Mouse (Mus musculus): ENCODE measurements around the gene Tigd4. TPM values are rescaled to one million over a fixed set of nuclear protein-coding genes. Genes with fewer than 3 reads are reported as not detected.
"Not testable (repeated sequence)": the region's sequence is repeated elsewhere in the genome, so short reads cannot be mapped to it uniquely, and the experiment has no call there.

Tigd4 gene
- total RNA-seq (2021) = 10 to 100 TPM; 13.7 to 15.3 TPM
- long read RNA-seq, experiment 1, partial matches to known transcripts = 0 of 2 reads
- long read RNA-seq, experiment 1, other reads (novel, unspliced or antisense) = 0 of 2 reads
- long read RNA-seq, experiment 2, transcript Tigd4-201 (1 exons, 3,459 nt) = major isoform, 6 of 6 reads
- long read RNA-seq, experiment 2, partial matches to known transcripts = 0 of 6 reads
- long read RNA-seq, experiment 2, other reads (novel, unspliced or antisense) = 0 of 6 reads

DNA sequence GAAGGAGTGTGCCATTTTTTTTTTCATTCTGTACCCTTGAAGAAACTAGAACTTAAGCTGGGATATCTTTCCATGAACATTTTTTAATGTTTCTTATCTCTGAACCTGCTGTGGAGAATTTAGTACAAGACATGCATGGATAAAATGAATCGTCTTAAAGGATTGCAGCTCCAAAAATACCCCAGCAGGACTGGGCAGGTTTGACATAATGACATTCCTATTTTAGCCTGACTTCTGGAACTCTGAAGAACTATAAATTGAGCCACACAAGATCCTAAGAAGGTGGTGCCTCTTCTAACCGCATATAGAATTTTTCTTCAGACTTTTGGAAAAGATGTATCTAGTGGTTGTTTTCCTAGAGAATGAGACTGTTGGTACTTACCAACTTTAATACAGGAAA is at the start of gene Tigd4:
Gene Tigd4 (plus strand): TSS at position 301 of the 400 bp plus-strand sequence.
- DNase-seq = no peak

DNA sequence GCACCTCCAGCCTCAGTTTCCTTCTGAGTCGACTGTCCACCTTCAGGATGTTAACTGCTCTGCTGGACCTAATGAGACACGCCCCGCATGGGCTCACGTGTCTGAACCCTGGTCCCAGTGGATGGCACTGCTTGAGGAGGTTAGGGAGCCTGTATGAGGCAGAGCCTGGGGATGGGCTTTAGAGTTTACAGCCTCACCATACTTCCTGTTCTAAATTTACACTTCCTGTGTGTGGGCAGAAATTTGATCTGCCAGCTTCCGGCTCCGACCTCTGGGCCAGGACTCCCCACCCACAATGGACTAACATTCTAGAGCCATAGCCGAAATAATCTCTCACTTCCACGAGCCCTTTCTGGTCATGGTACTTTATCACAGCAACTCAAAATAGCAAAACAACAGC is 46.2 kb upstream of the Tigd4 start:
- DNase-seq = no peak

- DNase-seq = no peak
Observed at GRCm38 (mm10) chr3:84555780-84556179, 37.6 kb upstream of the Tigd4 start.

- peak; percentile 32 for DNase-seq
Observed at GRCm38 (mm10) chr3:84558301-84558700, 35.1 kb upstream of the Tigd4 start.

DNA sequence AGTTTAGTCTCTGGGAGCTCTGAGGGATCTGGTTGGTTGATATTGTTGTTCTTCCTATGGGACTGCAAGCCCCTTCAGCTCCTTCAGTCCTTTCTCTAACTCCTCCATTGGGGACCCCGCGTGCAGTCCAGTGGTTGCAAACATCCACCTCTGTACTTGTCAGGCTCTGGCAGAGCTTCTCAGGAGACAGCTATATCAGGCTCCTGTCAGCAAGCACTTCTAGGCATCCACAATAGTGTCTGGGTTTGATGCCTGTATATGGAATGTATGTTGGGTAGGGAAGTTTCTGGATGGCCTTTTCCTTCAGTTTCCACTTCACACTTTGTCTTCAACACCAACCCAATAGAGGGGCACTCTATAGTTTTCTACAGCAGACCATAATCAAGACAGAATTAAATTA is 30.5 kb upstream of the Tigd4 start:
- not testable (repeated sequence) for DNase-seq

DNA sequence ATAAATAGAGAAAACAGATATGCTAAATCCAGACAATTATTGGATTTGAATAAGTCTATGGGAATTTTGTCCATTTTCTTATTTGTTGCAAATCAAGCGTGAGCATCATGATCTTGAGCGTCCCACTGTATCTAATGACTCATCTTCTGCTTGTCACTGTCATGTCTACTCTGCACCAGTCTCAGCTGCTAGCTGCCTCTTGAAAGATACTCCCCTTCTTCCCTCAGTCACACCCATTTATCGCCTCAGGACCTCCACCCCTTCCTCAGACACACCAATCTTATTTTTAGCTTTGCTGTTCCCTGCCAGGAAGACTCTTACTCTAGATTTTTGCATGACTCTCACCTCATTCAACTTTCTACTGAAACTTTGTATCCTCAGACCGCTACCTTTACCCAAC is 30.0 kb upstream of the Tigd4 start:
- no peak for DNase-seq

GRCm38 (mm10) chr3:84568540-84568939 is 24.8 kb upstream of the Tigd4 start:
- DNase-seq = no peak

DNA sequence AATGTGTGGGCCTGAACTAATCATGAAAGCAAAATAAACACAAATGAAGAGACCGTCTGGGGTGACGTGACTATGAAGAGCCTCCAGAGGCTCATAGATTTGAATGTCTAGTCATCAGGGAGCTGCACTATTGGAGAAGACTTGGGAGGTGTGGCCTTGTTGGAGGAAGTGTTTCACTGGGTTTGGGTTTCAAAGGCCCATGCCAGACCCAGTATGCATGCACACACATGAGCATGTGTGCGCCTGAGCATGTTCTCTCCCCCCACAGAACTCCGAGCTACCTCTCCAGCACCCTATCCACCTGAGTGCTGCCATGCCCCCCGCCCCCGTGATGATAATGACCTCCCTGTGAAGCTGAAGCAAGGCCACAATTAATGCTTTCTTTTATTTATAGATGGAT is 23.8 kb upstream of the Tigd4 start:
- no peak for DNase-seq

DNA sequence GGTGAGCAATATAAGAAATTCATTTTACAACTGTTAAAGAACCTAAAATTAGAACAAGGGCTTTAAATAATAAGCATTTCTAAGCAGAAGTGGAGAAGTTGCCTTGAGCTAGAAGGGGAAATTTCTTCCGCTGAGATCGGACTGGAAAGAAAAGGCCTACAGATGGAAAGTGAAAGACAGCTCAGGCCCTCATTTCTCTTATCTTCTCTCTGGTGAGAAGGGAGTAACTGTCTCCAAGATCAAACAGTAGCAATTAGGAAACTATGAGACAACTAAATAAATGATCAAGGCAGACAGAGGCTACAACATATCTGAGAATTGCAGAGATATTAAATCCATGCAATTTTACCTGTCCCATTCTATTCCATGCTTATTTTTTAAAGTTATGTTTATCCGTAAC is 22.9 kb upstream of the Tigd4 start:
- DNase-seq = no peak

- DNase-seq = no peak
Observed at GRCm38 (mm10) chr3:84580716-84581115, 12.7 kb upstream of the Tigd4 start.

- DNase-seq = no peak
Observed at GRCm38 (mm10) chr3:84581696-84582022, 11.7 kb upstream of the Tigd4 start.

GRCm38 (mm10) chr3:84582023-84582912 is 11.1 kb upstream of the Tigd4 start, which contains the start of gene Arfip1:
Gene Arfip1 (minus strand): TSS chr3:84582625.
- peak; percentile 99 for DNase-seq

- DNase-seq = no peak
Observed at GRCm38 (mm10) chr3:84582913-84583276, 10.5 kb upstream of the Tigd4 start.

- no peak for DNase-seq
Observed at GRCm38 (mm10) chr3:84586736-84587135, 6.6 kb upstream of the Tigd4 start.

DNA sequence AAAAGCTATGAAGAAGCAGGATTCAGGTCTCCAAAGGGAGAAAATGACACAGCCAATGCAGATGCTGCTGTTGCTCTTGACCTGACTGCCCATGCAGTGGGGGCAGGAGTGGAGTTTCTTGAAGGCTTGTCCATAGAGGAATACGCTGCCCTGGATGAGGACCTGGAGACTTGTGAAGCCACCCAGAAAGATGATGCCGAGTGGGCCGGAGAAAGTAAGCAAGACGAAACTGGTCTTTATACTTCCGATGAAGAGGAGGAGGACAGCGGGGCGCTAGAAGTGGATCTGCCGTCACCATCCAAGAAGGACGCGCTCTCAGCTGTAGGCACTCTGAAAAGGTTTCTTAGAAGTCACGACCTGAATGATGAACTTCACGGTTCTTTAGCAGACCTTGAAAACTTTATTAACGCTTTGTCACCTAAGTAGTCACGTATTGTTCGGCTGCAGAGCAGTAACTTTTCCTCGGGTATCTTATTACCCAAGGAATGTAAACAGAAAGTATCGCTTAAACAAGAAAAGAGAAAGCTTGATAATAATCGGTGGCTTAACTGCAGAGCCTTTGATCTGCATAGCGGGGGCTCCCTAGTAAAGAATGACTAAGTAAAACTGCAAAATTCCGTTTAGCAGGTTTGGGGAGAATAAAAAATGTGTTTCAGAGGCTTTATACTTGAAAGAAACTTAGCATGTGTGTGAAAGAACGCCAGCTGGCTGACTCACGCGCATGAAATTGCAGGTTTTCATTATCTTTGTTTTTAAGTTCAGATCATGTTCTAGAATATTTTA is 1.7 kb downstream of the Tigd4 start:
- DNase-seq = no peak

GRCm38 (mm10) chr3:84595677-84596234 is 2.4 kb downstream of the Tigd4 start:
- no peak for DNase-seq

GRCm38 (mm10) chr3:84597996-84598734 is 4.8 kb downstream of the Tigd4 start:
- no peak for DNase-seq

- no peak for DNase-seq
Observed at GRCm38 (mm10) chr3:84598756-84599155, 5.4 kb downstream of the Tigd4 start.

- DNase-seq = no peak
Observed at GRCm38 (mm10) chr3:84601870-84602495, 8.6 kb downstream of the Tigd4 start.

DNA sequence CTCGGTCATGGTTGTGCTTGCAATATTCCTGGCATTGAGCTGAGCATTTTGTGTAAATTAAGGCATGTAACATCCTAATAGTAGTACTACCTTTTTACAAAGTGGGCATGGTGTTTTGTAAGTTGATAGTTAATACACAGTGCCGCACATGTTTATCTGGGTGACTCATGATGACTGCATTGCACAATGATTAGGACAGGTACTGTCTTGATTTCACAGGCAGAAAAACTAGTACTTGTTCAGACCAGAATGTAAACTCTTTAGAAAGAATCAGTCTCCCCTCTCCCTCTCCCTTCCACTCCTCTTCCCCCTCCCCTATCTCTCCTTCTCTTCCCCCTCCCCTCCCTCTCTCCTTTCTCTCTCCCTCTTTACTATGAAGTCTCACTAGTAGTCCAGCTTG is 9.4 kb downstream of the Tigd4 start:
- DNase-seq = no peak

GRCm38 (mm10) chr3:84603212-84603611 is 9.8 kb downstream of the Tigd4 start:
- no peak for DNase-seq

Measured in gastrocnemius, postnatal 10 days (tissue).